Comparison of ENCODE assay signal across 20 mouse cellular contexts in the genomic region with DNA sequence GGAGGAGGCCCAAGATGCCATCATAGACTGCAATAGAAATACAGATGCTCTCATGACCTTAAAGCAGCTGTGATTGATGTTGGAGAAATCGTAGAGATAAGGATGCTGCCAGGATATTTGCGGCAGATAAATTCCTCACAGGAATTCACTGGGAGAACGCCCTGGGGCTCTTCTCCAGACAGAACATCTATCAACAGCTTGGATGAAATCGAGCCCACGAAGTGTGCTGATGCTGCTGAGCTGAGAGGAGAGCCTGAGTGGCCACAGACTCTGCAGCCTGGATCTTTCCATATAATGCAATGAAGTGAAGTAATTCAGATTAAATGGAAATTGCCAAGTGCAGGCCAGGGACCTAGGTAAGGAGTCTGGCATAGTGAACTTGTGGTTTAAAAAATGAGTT. TPM values are rescaled to one million over a fixed set of nuclear protein-coding genes. Genes with fewer than 3 reads are reported as not detected.
DNase-seq lines count a peak whose midpoint lies in the region; ATAC-seq lines count a peak whose summit lies in the region.
"Had no signal": no experiment of that assay in that cellular context is flagged by ENCODE, and none has a peak within 500 bp of the region (broad histone marks: within the 10 kb centered on the region; RNA-seq: fewer than 3 reads in every experiment).

No protein-coding gene starts in this region.

- no peaks in the 10 kb centered on the region for H3K27me3 ChIP-seq in embryonic facial prominence, embryonic 14.5 days (replicated peaks; ENCODE audit: control insufficient read depth, insufficient read depth, low read length)
- no peaks in the 10 kb centered on the region for H3K27me3 ChIP-seq in embryonic facial prominence, embryonic 10.5 days (replicated peaks; ENCODE audit: low read depth, poor library complexity, severe bottlenecking)
- no peaks in the 10 kb centered on the region for H3K27me3 ChIP-seq in midbrain, embryonic 11.5 days (ENCODE audit: control insufficient read depth, insufficient read depth, low read length)
- no peaks in the 10 kb centered on the region for H3K27me3 ChIP-seq in midbrain, embryonic 16.5 days (ENCODE audit: control insufficient read depth, insufficient read depth, low read depth, low read length)
- no peaks in the 10 kb centered on the region for H3K27me3 ChIP-seq in intestine, embryonic 16.5 days (replicated peaks; ENCODE audit: control insufficient read depth, insufficient read depth, low read length)
- H3K27me3 ChIP-seq: liver, embryonic 12.5 days had no signal

- H3K9me3 ChIP-seq in embryonic facial prominence, embryonic 14.5 days (ENCODE audit: control insufficient read depth, low read length), result no peaks in the 10 kb centered on the region
- H3K9me3 ChIP-seq in embryonic facial prominence, embryonic 10.5 days, result no peaks in the 10 kb centered on the region
- no peaks in the 10 kb centered on the region for H3K9me3 ChIP-seq in midbrain, embryonic 11.5 days (ENCODE audit: control insufficient read depth, low read length)
- H3K9me3 ChIP-seq in midbrain, embryonic 16.5 days (replicated peaks; ENCODE audit: control insufficient read depth, low read length, poor library complexity, severe bottlenecking), result no peaks in the 10 kb centered on the region
- no peaks in the 10 kb centered on the region for H3K9me3 ChIP-seq in intestine, embryonic 16.5 days (ENCODE audit: control insufficient read depth, low read length)
- H3K9me3 ChIP-seq: liver, embryonic 12.5 days had no signal

- no peak for ATAC-seq in embryonic facial prominence, embryonic 14.5 days (ENCODE audit: low read depth)
- no peak for ATAC-seq in midbrain, embryonic 11.5 days (ENCODE audit: low FRiP score)
- ATAC-seq in midbrain, embryonic 16.5 days, result no peak
- 0 out of 2 replicates have a peak, but pooled peaks have one; percentile 48 for ATAC-seq in intestine, embryonic 16.5 days
- ATAC-seq in monocyte, adult 5-6 weeks (replicated peaks; ENCODE audit: insufficient number of reproducible peaks, low FRiP score, low TSS enrichment, poor library complexity, severe bottlenecking), result no peak
- ATAC-seq: forebrain, postnatal 0 days; liver, embryonic 12.5 days had no signal

- DNase-seq in embryonic facial prominence, embryonic 14.5 days (ENCODE audit: low spot score), result peak; percentile 29
- DNase-seq in embryonic facial prominence, embryonic 10.5 days (ENCODE audit: low spot score), result no peak
- peak; percentile 6 for DNase-seq in midbrain, embryonic 11.5 days (ENCODE audit: low spot score, missing footprints)
- DNase-seq in lung, postnatal 36 days, result peak; percentile 33
- DNase-seq in natural killer cell, adult 2 months (ENCODE audit: low spot score in 2 of 2), result no peak
- DNase-seq: forebrain, postnatal 0 days; right cerebral cortex, postnatal 14 days had no signal

- H3K9ac ChIP-seq in embryonic facial prominence, embryonic 14.5 days (ENCODE audit: low read depth, low read length), result no peak overlapping the region
- no peak overlapping the region for H3K9ac ChIP-seq in midbrain, embryonic 11.5 days (ENCODE audit: low read length)
- H3K9ac ChIP-seq in midbrain, embryonic 16.5 days (ENCODE audit: low read depth, low read length), result no peak overlapping the region
- no peak overlapping the region for H3K9ac ChIP-seq in intestine, embryonic 16.5 days (ENCODE audit: low read depth, low read length)
- H3K9ac ChIP-seq: forebrain, postnatal 0 days; hindbrain, embryonic 14.5 days; liver, embryonic 12.5 days had no signal

- no peaks in the 10 kb centered on the region for H3K4me1 ChIP-seq in embryonic facial prominence, embryonic 14.5 days (ENCODE audit: control insufficient read depth, insufficient read depth, low read length)
- H3K4me1 ChIP-seq in embryonic facial prominence, embryonic 10.5 days, result no peaks in the 10 kb centered on the region
- no peaks in the 10 kb centered on the region for H3K4me1 ChIP-seq in midbrain, embryonic 11.5 days (ENCODE audit: control insufficient read depth, insufficient read depth, low read length)
- H3K4me1 ChIP-seq in midbrain, embryonic 16.5 days (ENCODE audit: control insufficient read depth, insufficient read depth, low read length), result no peaks in the 10 kb centered on the region
- no peaks in the 10 kb centered on the region for H3K4me1 ChIP-seq in intestine, embryonic 16.5 days (ENCODE audit: control insufficient read depth, insufficient read depth, low read length)
- H3K4me1 ChIP-seq: liver, embryonic 12.5 days had no signal

- no peak overlapping the region for H3K4me3 ChIP-seq in embryonic facial prominence, embryonic 14.5 days (ENCODE audit: low read depth, low read length)
- H3K4me3 ChIP-seq in embryonic facial prominence, embryonic 10.5 days, result no peak overlapping the region
- H3K4me3 ChIP-seq in midbrain, embryonic 11.5 days (ENCODE audit: low read depth, low read length), result no peak overlapping the region
- no peak overlapping the region for H3K4me3 ChIP-seq in midbrain, embryonic 16.5 days (ENCODE audit: low read depth, low read length)
- H3K4me3 ChIP-seq in intestine, embryonic 16.5 days (ENCODE audit: low read length), result no peak overlapping the region
- H3K4me3 ChIP-seq: erythroblast, embryonic 14.5 days; layer of hippocampus, adult 2 months; liver, embryonic 12.5 days had no signal

- 37% methylated on average over 5 of the region's 5 CpGs for WGBS in embryonic facial prominence, embryonic 14.5 days
- 51% methylated on average over 5 of the region's 5 CpGs for WGBS in embryonic facial prominence, embryonic 10.5 days
- 81% methylated on average over 5 of the region's 5 CpGs for WGBS in midbrain, embryonic 11.5 days
- 71% methylated on average over 5 of the region's 5 CpGs for WGBS in midbrain, embryonic 16.5 days
- WGBS in intestine, embryonic 16.5 days, result 39% methylated on average over 5 of the region's 5 CpGs

- no peak overlapping the region for H3K4me2 ChIP-seq in embryonic facial prominence, embryonic 14.5 days (ENCODE audit: low read depth, low read length)
- no peak overlapping the region for H3K4me2 ChIP-seq in midbrain, embryonic 11.5 days
- no peak overlapping the region for H3K4me2 ChIP-seq in midbrain, embryonic 16.5 days (ENCODE audit: low read length)
- H3K4me2 ChIP-seq in intestine, embryonic 16.5 days (ENCODE audit: low read depth, low read length), result no peak overlapping the region
- H3K4me2 ChIP-seq: hindbrain, embryonic 14.5 days; liver, embryonic 12.5 days had no signal

- H3K36me3 ChIP-seq in embryonic facial prominence, embryonic 14.5 days (ENCODE audit: control insufficient read depth, insufficient read depth, low read length), result no peaks in the 10 kb centered on the region
- no peaks in the 10 kb centered on the region for H3K36me3 ChIP-seq in embryonic facial prominence, embryonic 10.5 days (replicated peaks)
- no peaks in the 10 kb centered on the region for H3K36me3 ChIP-seq in midbrain, embryonic 11.5 days (ENCODE audit: control insufficient read depth, insufficient read depth, low read length)
- H3K36me3 ChIP-seq in midbrain, embryonic 16.5 days (ENCODE audit: control insufficient read depth, insufficient read depth, low read length), result no peaks in the 10 kb centered on the region
- H3K36me3 ChIP-seq in intestine, embryonic 16.5 days (ENCODE audit: control insufficient read depth, insufficient read depth, low read length), result no peaks in the 10 kb centered on the region
- H3K36me3 ChIP-seq: liver, embryonic 12.5 days had no signal

- H3K27ac ChIP-seq in embryonic facial prominence, embryonic 14.5 days (replicated peaks; ENCODE audit: low read depth, low read length), result no peak overlapping the region
- H3K27ac ChIP-seq in embryonic facial prominence, embryonic 10.5 days (replicated peaks), result no peak overlapping the region
- H3K27ac ChIP-seq in midbrain, embryonic 11.5 days (ENCODE audit: low read depth, low read length), result no peak overlapping the region
- no peak overlapping the region for H3K27ac ChIP-seq in midbrain, embryonic 16.5 days (ENCODE audit: low read length)
- H3K27ac ChIP-seq in intestine, embryonic 16.5 days (ENCODE audit: low read length), result no peak overlapping the region
- H3K27ac ChIP-seq: hindbrain, embryonic 14.5 days; layer of hippocampus, adult 2 months; liver, embryonic 12.5 days had no signal

RNA-seq across cellular contexts. Expression of a gene that starts 42.7 kb away (rescaled TPM):
- not detected in 2 replicates for polyA plus RNA-seq in embryonic facial prominence, embryonic 14.5 days (2014; fragmentation: Nextera tagmentation; extraction: Ambion mirVana)
- not detected in 2 replicates for polyA plus RNA-seq in embryonic facial prominence, embryonic 10.5 days (2016; fragmentation: Nextera tagmentation; extraction: Ambion mirVana)
- not detected in 2 replicates for polyA plus RNA-seq in midbrain, embryonic 11.5 days (2014; fragmentation: Nextera tagmentation; extraction: Ambion mirVana)
- polyA plus RNA-seq in midbrain, embryonic 16.5 days (2015; fragmentation: Nextera tagmentation; extraction: Ambion mirVana), result not detected in 2 replicates
- polyA plus RNA-seq in intestine, embryonic 16.5 days (2015; fragmentation: Nextera tagmentation; extraction: Ambion mirVana), result not detected in 2 replicates
- not detected in 3 replicates for total RNA-seq in monocyte, adult 5-6 weeks (2017)
- total RNA-seq: gastrocnemius, postnatal 4 days; layer of hippocampus, adult 2 months; left cerebral cortex, postnatal 14 days; megakaryocyte-erythroid progenitor cell, adult 5-6 weeks; MEL had no signal
- polyA plus RNA-seq: erythroblast, embryonic 14.5 days; forebrain, postnatal 0 days; heart, postnatal 0 days; hindbrain, embryonic 14.5 days; liver, embryonic 12.5 days; neural tube, embryonic 14.5 days had no signal

Comparison
In these comparisons a context has a peak if more than half of its experiments do, and no peak if none do; other contexts are left out.
1. DNase-seq: peak in embryonic facial prominence, embryonic 14.5 days (single experiment), midbrain, embryonic 11.5 days (single experiment) and lung, postnatal 36 days (single experiment); none in embryonic facial prominence, embryonic 10.5 days (single experiment) and natural killer cell, adult 2 months (0 of 2).